Mouse (Mus musculus) midbrain, postnatal 0 days (tissue): ENCODE data around the gene Chd1l. TPM values are rescaled to one million over a fixed set of nuclear protein-coding genes. Genes with fewer than 3 reads are reported as not detected.

Source experiments
- ATAC-seq: fragments of 200-750 bp; cut with Nextera tagmentation; 2 replicates; pipeline ENCODE4 v1.8.0; 2017; ENCODE audit warnings: moderate number of reproducible peaks, mild to moderate bottlenecking, moderate TSS enrichment, moderate library complexity; ENCODE audit not compliant: low FRiP score
- DNase-seq: peaks from one replicate; pipeline ENCODE4 v3.0.0-alpha.2; 2015; ENCODE audit warnings: low spot score
- H3K27ac ChIP-seq: fragments of 300-500 bp; sonication (generic); 2 replicates; pipeline ENCODE4 v1.5.1; 2014; ENCODE audit warnings: low read depth, mild to moderate bottlenecking, low read length, mixed read lengths
- H3K27me3 ChIP-seq: fragments of 300-500 bp; sonication (generic); 2 replicates; pipeline ENCODE4 v1.6.1; 2014; ENCODE audit warnings: low read length, control low read depth, mixed read lengths; ENCODE audit not compliant: insufficient read depth
- H3K36me3 ChIP-seq: fragments of 300-500 bp; sonication (generic); 2 replicates; pipeline ENCODE4 v1.6.1; 2014; ENCODE audit warnings: low read length, control low read depth, mixed read lengths; ENCODE audit not compliant: insufficient read depth
- H3K4me1 ChIP-seq: fragments of 300-500 bp; sonication (generic); 2 replicates; pipeline ENCODE4 v1.6.1; 2014; ENCODE audit warnings: mild to moderate bottlenecking, control low read depth, antibody characterized with exemption, low read length, mixed read lengths; ENCODE audit not compliant: insufficient read depth
- H3K4me2 ChIP-seq: fragments of 300-500 bp; sonication (generic); 2 replicates; pipeline ENCODE4 v1.6.1; 2014; ENCODE audit warnings: low read depth, mild to moderate bottlenecking, low read length, mixed read lengths; ENCODE audit not compliant: poor library complexity, severe bottlenecking
- H3K4me3 ChIP-seq: fragments of 300-500 bp; sonication (generic); 2 replicates; pipeline ENCODE4 v1.5.1; 2014; ENCODE audit warnings: low read depth, mild to moderate bottlenecking, low read length, moderate library complexity
- H3K9ac ChIP-seq: fragments of 300-500 bp; sonication (generic); replicated peaks from 2 replicates; pipeline ENCODE4 v1.6.1; 2014; ENCODE audit warnings: mild to moderate bottlenecking, low read length, moderate library complexity, mixed read lengths; ENCODE audit not compliant: poor library complexity, severe bottlenecking
- H3K9me3 ChIP-seq: fragments of 300-500 bp; sonication (generic); 2 replicates; pipeline ENCODE4 v1.6.1; 2016; ENCODE audit warnings: low read length, control low read depth
- CTCF ChIP-seq: IDR thresholded peaks from 2 replicates; pipeline ENCODE4 v1.5.1; 2016; ENCODE audit warnings: antibody characterized with exemption, mild to moderate bottlenecking
- WGBS: fragments of 180-500 bp; shearing (Covaris S2); extraction: QIAGEN DNeasy Blood & Tissue Kit; methylation state at CpG from one replicate; pipeline ENCODE4 v1.1.7; 2014; 5-methylcytosine and 5-hydroxymethylcytosine counted together
- polyA plus RNA-seq: library from polyadenylated mRNA; unstranded; fragments of >200 nt; fragmentation: Nextera tagmentation; extraction: Ambion mirVana; gene quantifications from 2 replicates; pipeline ENCODE4 v1.2.1, GENCODE M21; 2015
- total RNA-seq: library from RNA; depleted of rRNA; stranded (reverse); fragments of >200 nt; gene quantifications from 2 replicates; pipeline ENCODE4 v1.2.3, GENCODE M21; 2014

Gene Chd1l
- total and polyA plus RNA-seq, 2 experiments from 2014 or later: 5.9 to 6.9 TPM

DNA sequence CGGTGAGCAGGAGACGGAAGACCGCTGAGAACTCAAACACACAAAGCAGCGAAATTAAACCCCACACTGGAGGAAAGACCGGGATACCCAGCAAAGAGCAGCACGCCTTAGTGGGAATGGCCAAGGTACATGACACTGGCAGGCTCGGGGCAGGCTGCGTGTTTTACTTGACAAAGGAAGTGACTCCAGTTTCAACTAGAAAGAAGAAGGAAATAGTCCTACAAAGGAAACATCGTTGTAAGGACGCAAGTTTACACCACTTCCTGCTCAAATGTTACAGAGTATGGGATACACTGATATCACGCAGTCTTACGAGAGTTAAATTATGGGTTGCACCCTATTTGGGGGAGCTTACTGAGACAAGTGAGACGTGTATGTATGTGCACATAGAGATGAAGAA is 15.9 kb downstream of the Chd1l start:
- Histone ChIP-seq H3K4me2 (no peak overlapping the region), H3K4me3 (no peak overlapping the region), H3K9ac (no peak overlapping the region), H3K9me3 (no peaks in the 10 kb centered on the region), H3K27ac (no peak overlapping the region), H3K4me1 (no peaks in the 10 kb centered on the region), H3K27me3 (no peaks in the 10 kb centered on the region), H3K36me3 (0 out of 2 replicates have a peak, but pooled peaks cover 2% of the 10 kb centered on the region)
- WGBS: 94% methylated on average over 13 of the region's 13 CpGs
- DNase-seq: no peak
- no peak for TF ChIP-seq CTCF
- no peak for ATAC-seq

DNA sequence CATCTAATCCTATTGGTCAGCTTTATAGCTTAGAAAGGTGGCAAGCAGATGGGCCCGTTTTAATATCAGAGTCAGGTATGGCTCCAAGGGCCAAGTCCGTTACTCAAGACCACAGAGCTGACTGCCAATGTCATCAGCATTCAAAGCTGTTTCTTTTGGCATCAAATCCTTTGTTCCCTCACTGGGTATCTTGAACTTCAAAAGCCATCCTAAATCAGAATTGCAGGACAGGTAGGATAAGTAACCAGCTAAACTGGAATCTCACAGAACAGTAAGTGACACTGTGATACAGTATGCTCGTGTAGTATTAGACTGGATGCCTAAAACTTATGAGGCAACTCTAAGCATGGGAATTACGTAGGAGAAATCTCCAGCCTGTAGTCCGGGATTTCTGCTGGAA is 16.9 kb downstream of the Chd1l start:
- H3K36me3 ChIP-seq: 0 out of 2 replicates have a peak, but pooled peaks cover 2% of the 10 kb centered on the region
- no peaks in the 10 kb centered on the region for H3K4me1 ChIP-seq
- no peak overlapping the region for H3K27ac ChIP-seq
- no peaks in the 10 kb centered on the region for H3K9me3 ChIP-seq
- WGBS: 97% methylated on average over 5 of the region's 5 CpGs
- no peaks in the 10 kb centered on the region for H3K27me3 ChIP-seq
- DNase-seq: no peak
- H3K4me2 ChIP-seq: no peak overlapping the region
- H3K9ac ChIP-seq: no peak overlapping the region
- H3K4me3 ChIP-seq: no peak overlapping the region
- ATAC-seq: no peak
- no peak for TF ChIP-seq CTCF

DNA sequence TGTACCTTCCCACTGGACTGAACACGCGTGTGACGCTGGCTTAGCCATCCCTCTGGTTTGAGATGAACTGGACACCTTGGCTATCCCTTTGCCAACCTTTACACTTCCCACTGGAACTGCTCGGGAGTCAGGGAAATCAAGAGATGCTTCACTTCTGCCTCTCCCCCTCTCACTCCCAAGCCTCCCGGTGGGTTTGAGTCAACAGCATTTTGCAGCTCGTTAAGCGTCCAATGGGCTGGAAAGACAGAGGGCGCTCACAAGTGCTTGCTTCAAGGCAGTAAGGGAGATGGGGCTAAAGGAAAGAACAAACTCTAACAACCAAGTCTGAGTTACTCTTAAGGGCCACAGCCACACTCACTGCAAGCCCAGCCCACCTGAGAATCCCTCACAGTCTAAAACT is 19.3 kb downstream of the Chd1l start:
- WGBS: 68% methylated on average over 8 of the region's 8 CpGs
- H3K27me3 ChIP-seq: no peaks in the 10 kb centered on the region
- H3K4me1 ChIP-seq: no peaks in the 10 kb centered on the region
- no peak overlapping the region for H3K4me3 ChIP-seq
- no peak overlapping the region for H3K4me2 ChIP-seq
- DNase-seq (no peak), ATAC-seq (no peak)
- no peak for TF ChIP-seq CTCF
- H3K9me3 ChIP-seq: no peaks in the 10 kb centered on the region
- H3K27ac ChIP-seq: no peak overlapping the region
- H3K36me3 ChIP-seq: no peaks in the 10 kb centered on the region
- no peak overlapping the region for H3K9ac ChIP-seq

GRCm38 (mm10) chr3:97587656-97588055 is 22.3 kb downstream of the Chd1l start:
- DNase-seq: no peak
- Histone ChIP-seq H3K9me3 (no peaks in the 10 kb centered on the region), H3K27ac (no peak overlapping the region), H3K9ac (no peak overlapping the region), H3K4me2 (no peak overlapping the region), H3K27me3 (no peaks in the 10 kb centered on the region), H3K4me1 (peaks cover 3% of the 10 kb centered on the region; the same call in 1 of the 2 replicates), H3K4me3 (no peak overlapping the region), H3K36me3 (no peaks in the 10 kb centered on the region)
- no peak for ATAC-seq
- 86% methylated on average over 9 of the region's 9 CpGs for WGBS
- TF ChIP-seq CTCF: no peak

DNA sequence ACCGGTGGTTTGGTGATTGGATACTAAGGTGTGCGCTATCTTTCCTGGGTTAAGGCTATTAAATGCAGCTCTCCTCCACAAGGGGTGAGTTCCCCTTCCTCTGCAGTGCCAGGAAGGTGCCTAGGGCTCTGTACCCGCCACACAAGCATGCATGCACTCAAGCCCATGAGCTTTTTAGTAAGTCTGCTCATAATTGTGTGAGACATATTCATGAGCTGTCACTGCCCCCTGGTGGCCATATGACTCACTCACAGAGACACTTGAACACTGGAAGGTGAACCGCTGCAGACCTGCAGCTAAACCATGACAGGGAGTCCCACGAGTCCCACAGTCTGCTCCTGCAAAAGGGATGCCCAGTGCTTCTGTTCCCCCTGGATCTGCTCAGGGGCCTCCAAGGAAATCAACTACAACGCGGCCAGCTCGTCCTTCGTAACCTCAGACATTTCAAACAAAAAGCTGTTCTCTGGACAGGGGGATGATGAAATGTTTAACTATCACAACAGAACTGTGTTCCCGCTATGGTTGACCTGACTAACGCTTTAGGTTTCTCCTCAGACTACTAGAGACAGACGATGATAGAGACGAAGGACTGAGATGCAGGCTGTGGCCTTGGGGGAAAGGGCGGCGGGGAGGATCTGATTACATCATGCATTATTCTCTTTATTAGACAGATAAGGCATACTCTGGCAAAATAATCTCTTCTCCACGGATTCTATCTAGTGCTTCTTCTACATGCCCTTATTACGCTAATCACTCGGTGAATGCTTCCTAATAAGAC is 24.4 kb downstream of the Chd1l start:
- no peak overlapping the region for H3K4me3 ChIP-seq

DNA sequence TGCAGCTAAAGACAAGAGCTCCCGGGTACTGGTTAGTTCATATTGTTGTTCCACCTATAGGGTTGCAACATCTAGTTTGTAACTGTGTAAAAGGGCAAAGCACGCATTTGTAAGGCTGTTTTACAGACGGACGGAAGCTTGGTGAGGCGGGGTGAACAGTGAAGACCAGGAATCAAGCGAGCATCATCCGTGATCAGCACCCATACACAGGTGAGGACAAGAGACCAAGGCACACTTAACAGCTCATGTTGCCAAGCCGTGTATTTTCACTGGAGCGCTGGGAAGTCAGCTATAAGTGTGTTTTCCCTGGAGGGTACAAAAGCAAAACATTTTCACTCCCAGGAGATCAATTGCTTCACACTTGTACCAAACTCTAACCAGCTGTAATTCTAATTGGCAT is 36.2 kb downstream of the Chd1l start:
- no peaks in the 10 kb centered on the region for H3K9me3 ChIP-seq
- H3K4me3 ChIP-seq: no peak overlapping the region
- no peak for TF ChIP-seq CTCF
- H3K9ac ChIP-seq: no peak overlapping the region
- peaks cover 3% of the 10 kb centered on the region; the same call in 1 of the 2 replicates for H3K36me3 ChIP-seq
- ATAC-seq (no peak), DNase-seq (peak; percentile 40)
- 83% methylated on average over 9 of the region's 9 CpGs for WGBS
- no peak overlapping the region for H3K4me2 ChIP-seq
- H3K27me3 ChIP-seq: no peaks in the 10 kb centered on the region
- H3K4me1 ChIP-seq: no peaks in the 10 kb centered on the region
- no peak overlapping the region for H3K27ac ChIP-seq

More for the DNA sequence above, 24.4 kb downstream of the Chd1l start:
- peak; percentile 93 for TF ChIP-seq CTCF
- H3K27me3 ChIP-seq: no peaks in the 10 kb centered on the region
- ATAC-seq (peak; percentile 87), DNase-seq (peak; percentile 96)
- peaks cover 3% of the 10 kb centered on the region; the same call in 1 of the 2 replicates for H3K4me1 ChIP-seq
- no peaks in the 10 kb centered on the region for H3K9me3 ChIP-seq
- no peak overlapping the region for H3K27ac ChIP-seq
- peak overlapping the region; percentile 18; the same call in 1 of the 2 replicates for H3K4me2 ChIP-seq
- 0 out of 2 replicates have a peak, but pooled peaks cover 5% of the 10 kb centered on the region for H3K36me3 ChIP-seq
- no peak overlapping the region for H3K9ac ChIP-seq
- 53% methylated on average over 18 of the region's 18 CpGs for WGBS
